Mouse (Mus musculus) embryonic fibroblast, embryonic 13.5 days (primary cell): ENCODE data around the gene Pin4.

Experiments used
- CTCF ChIP-seq: IDR thresholded peaks from 2 replicates; pipeline ENCODE4 v1.5.1; 2011; ENCODE audit warnings: mild to moderate bottlenecking, control low read depth, low read length, moderate library complexity, borderline replicate concordance; ENCODE audit not compliant: insufficient read depth
- POLR2A ChIP-seq: IDR thresholded peaks from 2 replicates; pipeline ENCODE4 v1.6.1; 2011; ENCODE audit warnings: low read depth, mild to moderate bottlenecking, control low read depth, low read length, moderate library complexity

GRCm38 (mm10) chrX:102073605-102074325 is 45.5 kb upstream of the Pin4 start:
- TF ChIP-seq CTCF (no peak), POLR2A (no peak)
